Mouse (Mus musculus) neural tube, embryonic 14.5 days (tissue): ENCODE measurements around the gene Zfp277. TPM values are rescaled to one million over a fixed set of nuclear protein-coding genes. Genes with fewer than 3 reads are reported as not detected.

Experiments
- ATAC-seq: fragments of 200-750 bp; cut with Nextera tagmentation; 2 replicates; pipeline ENCODE4 v1.8.0; 2017; ENCODE audit warnings: low read depth, mild to moderate bottlenecking, moderate TSS enrichment, moderate library complexity
- H3K27ac ChIP-seq: fragments of 300-500 bp; sonication (generic); 2 replicates; pipeline ENCODE4 v1.5.1; 2014; ENCODE audit warnings: low read depth, mild to moderate bottlenecking, control low read depth, low read length, moderate library complexity, mixed read lengths
- H3K27me3 ChIP-seq: fragments of 300-500 bp; sonication (generic); 2 replicates; pipeline ENCODE4 v1.6.1; 2014; ENCODE audit warnings: low read length; ENCODE audit not compliant: control insufficient read depth, insufficient read depth
- H3K36me3 ChIP-seq: fragments of 300-500 bp; sonication (generic); 2 replicates; pipeline ENCODE4 v1.6.1; 2014; ENCODE audit warnings: low read length, mixed read lengths; ENCODE audit not compliant: control insufficient read depth, insufficient read depth
- H3K4me1 ChIP-seq: fragments of 300-500 bp; sonication (generic); 2 replicates; pipeline ENCODE4 v1.6.1; 2014; ENCODE audit warnings: low read length; ENCODE audit not compliant: control insufficient read depth, insufficient read depth
- H3K4me2 ChIP-seq: fragments of 300-500 bp; sonication (generic); 2 replicates; pipeline ENCODE4 v1.6.1; 2014; ENCODE audit warnings: mild to moderate bottlenecking, low read depth, low read length, control low read depth
- H3K4me3 ChIP-seq: fragments of 300-500 bp; sonication (generic); 2 replicates; pipeline ENCODE4 v1.5.1; 2014; ENCODE audit warnings: low read depth, low read length, control low read depth, mixed read lengths
- H3K9ac ChIP-seq: fragments of 300-500 bp; sonication (generic); replicated peaks from 2 replicates; pipeline ENCODE4 v1.6.1; 2014; ENCODE audit warnings: low read depth, mild to moderate bottlenecking, control low read depth, low read length, mixed read lengths
- H3K9me3 ChIP-seq: fragments of 300-500 bp; sonication (generic); 2 replicates; pipeline ENCODE4 v1.6.1; 2016; ENCODE audit warnings: low read length; ENCODE audit not compliant: control insufficient read depth
- WGBS: fragments of 180-500 bp; shearing (Covaris S2); extraction: QIAGEN DNeasy Blood & Tissue Kit; methylation state at CpG from one replicate; pipeline ENCODE4 v1.1.7; 2014; 5-methylcytosine and 5-hydroxymethylcytosine counted together
- polyA plus RNA-seq: library from polyadenylated mRNA; unstranded; fragments of >200 nt; fragmentation: Nextera tagmentation; extraction: Ambion mirVana; gene quantifications from 2 replicates; pipeline ENCODE4 v1.2.1, GENCODE M21; 2014

The Zfp277 gene
- polyA plus RNA-seq, 1 experiment from 2014 or later: 30.6 TPM

- 79% methylated on average over 4 of the region's 4 CpGs for WGBS
- Histone ChIP-seq H3K4me3 (no peak overlapping the region), H3K27me3 (no peaks in the 10 kb centered on the region), H3K27ac (no peak overlapping the region), H3K36me3 (no peaks in the 10 kb centered on the region), H3K4me1 (peaks cover 23% of the 10 kb centered on the region), H3K9me3 (no peaks in the 10 kb centered on the region), H3K4me2 (no peak overlapping the region), H3K9ac (no peak overlapping the region)
- peak; percentile 52; the same call in 1 of the 2 replicates for ATAC-seq
Observed at GRCm38 (mm10) chr12:40468235-40468634, 22.5 kb upstream of the Zfp277 start.

- no peak overlapping the region for H3K4me3 ChIP-seq
- H3K9ac ChIP-seq: no peak overlapping the region
- H3K4me2 ChIP-seq: no peak overlapping the region
- peak; percentile 28; the same call in 1 of the 2 replicates for ATAC-seq
- no peaks in the 10 kb centered on the region for H3K36me3 ChIP-seq
- H3K27me3 ChIP-seq: no peaks in the 10 kb centered on the region
- H3K27ac ChIP-seq: no peak overlapping the region
- H3K4me1 ChIP-seq: peaks cover 10% of the 10 kb centered on the region
- WGBS: 61% methylated on average over 6 of the region's 6 CpGs
- no peaks in the 10 kb centered on the region for H3K9me3 ChIP-seq
Observed at GRCm38 (mm10) chr12:40464282-40464681, 18.6 kb upstream of the Zfp277 start.

GRCm38 (mm10) chr12:40463828-40464227 lies 18.1 kb upstream of the Zfp277 start:
- 64% methylated on average over 2 of the region's 2 CpGs for WGBS
- H3K27me3 ChIP-seq: no peaks in the 10 kb centered on the region
- H3K4me3 ChIP-seq: no peak overlapping the region
- H3K27ac ChIP-seq: no peak overlapping the region
- no peaks in the 10 kb centered on the region for H3K36me3 ChIP-seq
- no peak overlapping the region for H3K9ac ChIP-seq
- no peak overlapping the region for H3K4me2 ChIP-seq
- ATAC-seq: no peak
- H3K4me1 ChIP-seq: peaks cover 10% of the 10 kb centered on the region
- H3K9me3 ChIP-seq: no peaks in the 10 kb centered on the region

GRCm38 (mm10) chr12:40462693-40463235 lies 17.1 kb upstream of the Zfp277 start:
- Histone ChIP-seq H3K4me2 (no peak overlapping the region), H3K4me3 (no peak overlapping the region), H3K27me3 (no peaks in the 10 kb centered on the region), H3K9ac (no peak overlapping the region), H3K4me1 (peaks cover 10% of the 10 kb centered on the region), H3K9me3 (no peaks in the 10 kb centered on the region), H3K27ac (no peak overlapping the region), H3K36me3 (no peaks in the 10 kb centered on the region)
- 33% methylated on average over 7 of the region's 7 CpGs for WGBS
- no peak for ATAC-seq

- Histone ChIP-seq H3K36me3 (no peaks in the 10 kb centered on the region), H3K27ac (no peak overlapping the region), H3K4me3 (no peak overlapping the region), H3K4me1 (peaks cover 7% of the 10 kb centered on the region), H3K4me2 (no peak overlapping the region), H3K27me3 (no peaks in the 10 kb centered on the region), H3K9me3 (no peaks in the 10 kb centered on the region), H3K9ac (no peak overlapping the region)
- WGBS: 80% methylated on average over 6 of the region's 6 CpGs
- ATAC-seq: no peak
Observed at GRCm38 (mm10) chr12:40459673-40460265, 14.1 kb upstream of the Zfp277 start.

- H3K4me2 ChIP-seq: no peak overlapping the region
- no peak overlapping the region for H3K27ac ChIP-seq
- H3K36me3 ChIP-seq: no peaks in the 10 kb centered on the region
- H3K9me3 ChIP-seq: no peaks in the 10 kb centered on the region
- WGBS: 76% methylated on average over 3 of the region's 3 CpGs
- no peak overlapping the region for H3K4me3 ChIP-seq
- H3K9ac ChIP-seq: no peak overlapping the region
- ATAC-seq: no peak
- H3K27me3 ChIP-seq: no peaks in the 10 kb centered on the region
- no peaks in the 10 kb centered on the region; the same call in 1 of the 2 replicates for H3K4me1 ChIP-seq
Observed at GRCm38 (mm10) chr12:40458977-40459376, 13.3 kb upstream of the Zfp277 start.

- Histone ChIP-seq H3K4me3 (no peak overlapping the region), H3K4me1 (no peaks in the 10 kb centered on the region), H3K9me3 (no peaks in the 10 kb centered on the region), H3K27me3 (no peaks in the 10 kb centered on the region), H3K36me3 (no peaks in the 10 kb centered on the region), H3K4me2 (no peak overlapping the region), H3K27ac (no peak overlapping the region), H3K9ac (no peak overlapping the region)
- WGBS: 100% methylated on average over 2 of the region's 2 CpGs
- ATAC-seq: no peak
Observed at GRCm38 (mm10) chr12:40456517-40456916, 10.8 kb upstream of the Zfp277 start.

GRCm38 (mm10) chr12:40449119-40449795 lies 3.6 kb upstream of the Zfp277 start:
- no peaks in the 10 kb centered on the region; the same call in 1 of the 2 replicates for H3K27me3 ChIP-seq
- H3K36me3 ChIP-seq: no peaks in the 10 kb centered on the region
- H3K9ac ChIP-seq: no peak overlapping the region
- H3K27ac ChIP-seq: no peak overlapping the region
- no peaks in the 10 kb centered on the region for H3K9me3 ChIP-seq
- ATAC-seq: no peak
- H3K4me2 ChIP-seq: no peak overlapping the region
- 87% methylated on average over 9 of the region's 9 CpGs for WGBS
- no peak overlapping the region for H3K4me3 ChIP-seq
- peaks cover 22% of the 10 kb centered on the region for H3K4me1 ChIP-seq
